Mouse (Mus musculus) urinary bladder, postnatal 10 days (tissue): ENCODE data around the gene Rin3.

ENCODE experiments used
- DNase-seq: peaks from one replicate; pipeline ENCODE4 v3.0.0; 2022; ENCODE audit warnings: low spot score

The Rin3 gene

DNA sequence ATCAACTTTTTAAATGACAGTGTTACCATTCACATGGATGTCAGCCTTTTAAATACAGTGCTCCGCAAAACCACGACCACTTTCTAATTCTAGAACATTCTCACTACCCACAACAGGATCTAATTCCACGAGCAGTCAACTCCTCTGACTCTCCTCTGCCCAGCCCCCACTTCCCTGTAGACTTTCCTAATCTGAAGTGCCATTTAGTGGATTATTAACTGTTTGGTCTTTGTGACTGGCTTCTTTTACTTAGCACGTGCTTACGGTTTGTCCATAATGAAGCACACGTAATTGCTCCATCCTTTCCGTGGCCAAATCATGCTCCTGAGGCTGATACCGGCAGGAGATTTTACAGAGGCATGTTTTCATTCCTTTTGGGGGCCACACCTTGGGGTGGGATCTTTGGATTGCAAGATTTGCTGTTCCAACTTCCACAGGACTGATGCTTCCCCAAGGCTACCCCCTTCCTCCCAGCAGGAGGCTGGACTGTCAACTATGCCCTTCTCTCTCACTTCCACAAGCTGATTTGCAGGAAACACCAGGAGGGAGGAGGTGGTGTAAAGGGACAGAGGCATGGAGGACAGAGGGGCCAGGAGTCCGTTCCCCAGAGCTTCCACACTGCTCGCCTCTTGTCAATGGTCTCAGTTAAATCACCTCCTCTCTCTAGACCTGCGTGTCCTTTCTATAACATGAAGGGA, 139.9 kb downstream of the Rin3 start:
- DNase-seq = no peak

DNA sequence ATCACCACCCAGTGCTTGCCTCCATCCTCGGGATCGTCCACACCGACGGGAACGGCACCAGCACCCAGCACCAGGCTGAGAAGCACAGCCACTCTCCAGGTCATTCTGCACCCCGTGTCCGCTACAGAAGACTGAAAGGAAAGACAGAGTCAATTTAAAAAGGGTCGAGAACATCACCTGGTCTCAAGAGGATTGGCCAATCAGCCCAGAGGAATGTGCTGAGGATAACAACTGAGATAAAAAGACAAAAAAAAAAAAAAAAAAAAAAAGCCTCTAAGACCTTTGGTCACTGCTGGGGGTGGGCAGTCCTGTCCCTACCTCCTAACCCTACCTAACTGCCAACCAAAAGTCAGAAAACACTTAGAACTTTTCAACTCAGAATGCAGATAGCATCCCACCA, 140.8 kb downstream of the Rin3 start:
- no peak for DNase-seq

DNA sequence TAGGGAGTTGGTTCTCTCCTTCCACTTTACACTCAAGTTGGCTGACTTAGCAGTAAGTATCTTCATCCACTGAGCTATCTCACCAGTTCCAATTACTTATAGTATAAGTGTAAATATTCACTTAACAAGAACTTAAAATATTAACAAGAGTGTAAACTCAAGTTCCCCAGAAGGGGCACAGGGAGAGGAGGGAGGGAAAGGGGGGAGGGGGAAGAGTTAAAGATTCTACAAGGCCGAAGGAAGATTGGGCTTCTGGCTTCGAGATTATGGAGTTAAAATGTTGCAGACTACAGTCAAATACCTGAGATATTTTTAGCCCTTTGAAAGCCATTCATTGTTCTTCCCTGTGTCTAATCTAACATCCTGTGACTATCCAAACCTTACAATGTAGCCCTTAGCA, 141.6 kb downstream of the Rin3 start:
- no peak for DNase-seq

GRCm38 (mm10) chr12:102425048-102425578, 142.3 kb downstream of the Rin3 start:
- no peak for DNase-seq

- no peak for DNase-seq
These were observed 143.4 kb downstream of the Rin3 start for GRCm38 (mm10) chr12:102426285-102426684.

GRCm38 (mm10) chr12:102429656-102430055, 146.8 kb downstream of the Rin3 start:
- no peak for DNase-seq

DNA sequence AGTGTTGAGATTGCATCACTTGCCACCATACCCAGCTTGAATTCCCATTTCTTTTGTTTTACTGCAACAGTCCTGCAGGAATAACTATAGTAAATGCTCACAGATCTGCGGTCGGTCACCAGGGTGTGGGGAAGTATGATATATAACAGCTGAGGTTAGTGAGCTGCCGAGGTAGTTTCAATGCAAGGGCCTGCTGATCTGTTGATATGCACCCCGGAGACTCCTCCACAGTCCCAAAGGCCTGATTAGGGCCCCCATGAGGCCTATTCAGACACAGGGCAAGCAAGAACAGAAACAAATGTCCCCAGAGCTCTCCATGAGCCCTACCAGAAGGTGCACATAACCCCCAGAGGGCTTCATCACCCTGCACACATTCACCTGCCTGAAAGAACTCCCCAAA, 147.4 kb downstream of the Rin3 start:
- DNase-seq = no peak

GRCm38 (mm10) chr12:102432238-102432637, 149.4 kb downstream of the Rin3 start:
- DNase-seq = no peak

GRCm38 (mm10) chr12:102434107-102434506, 151.3 kb downstream of the Rin3 start:
- no peak for DNase-seq

DNA sequence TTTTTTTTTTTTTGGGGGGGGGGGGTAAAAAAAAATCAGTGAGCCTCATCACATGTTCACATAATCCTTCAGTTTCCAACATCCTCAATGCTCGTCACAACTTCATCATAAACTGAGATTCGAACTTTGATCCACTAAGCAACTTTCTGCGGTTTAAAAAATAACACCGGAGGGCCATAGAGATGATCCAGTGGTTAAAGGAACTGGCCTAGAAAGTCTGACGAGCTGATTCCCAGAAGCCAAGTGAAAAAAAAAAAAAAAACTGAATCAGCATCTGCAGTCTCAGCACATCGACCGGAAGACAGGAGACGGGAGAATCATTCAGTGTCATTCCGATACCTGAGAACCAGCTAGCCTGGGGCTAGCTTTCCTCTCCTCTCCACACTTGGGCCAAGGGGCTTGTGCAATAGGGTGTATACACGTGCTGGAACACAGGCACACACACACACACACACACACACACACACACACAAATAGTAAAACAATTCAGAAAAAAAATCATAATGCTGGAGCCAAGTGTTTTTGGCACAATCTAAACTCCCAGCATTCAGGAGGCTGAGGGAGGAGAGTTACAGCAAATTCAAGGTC, 154.2 kb downstream of the Rin3 start:
- no peak for DNase-seq

GRCm38 (mm10) chr12:102437952-102438351, 155.1 kb downstream of the Rin3 start:
- DNase-seq = no peak

DNA sequence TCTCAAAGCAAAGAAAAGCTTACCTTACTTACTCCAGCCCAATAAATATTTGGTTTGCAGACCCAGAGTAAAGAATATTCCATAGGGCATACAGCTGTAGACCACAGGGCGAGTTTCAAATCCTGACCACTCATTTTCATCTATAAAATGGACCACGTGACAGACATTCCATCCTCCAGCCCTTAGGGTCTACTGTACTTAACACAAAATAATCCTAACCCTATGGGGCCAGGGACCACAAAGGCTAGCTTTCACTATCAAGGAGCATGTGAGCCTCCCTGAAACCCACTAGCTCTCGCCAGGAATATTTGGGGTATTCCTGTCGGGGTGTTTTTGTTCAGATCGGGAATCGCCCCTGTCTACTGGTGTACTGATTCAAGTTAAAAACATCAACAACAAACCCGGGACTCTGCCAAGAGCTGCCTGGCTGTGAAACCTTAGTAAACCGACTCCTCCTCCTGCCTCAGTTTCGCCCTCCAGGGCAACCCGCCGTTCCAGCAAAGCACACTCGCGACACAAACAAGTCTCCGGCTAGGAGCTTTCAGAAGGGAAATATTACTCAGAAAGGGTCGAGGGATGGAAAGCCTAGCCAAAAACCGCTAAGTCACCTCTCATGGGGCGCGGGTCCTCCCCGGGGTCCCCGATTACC, 156.3 kb downstream of the Rin3 start:
- DNase-seq = no peak

DNA sequence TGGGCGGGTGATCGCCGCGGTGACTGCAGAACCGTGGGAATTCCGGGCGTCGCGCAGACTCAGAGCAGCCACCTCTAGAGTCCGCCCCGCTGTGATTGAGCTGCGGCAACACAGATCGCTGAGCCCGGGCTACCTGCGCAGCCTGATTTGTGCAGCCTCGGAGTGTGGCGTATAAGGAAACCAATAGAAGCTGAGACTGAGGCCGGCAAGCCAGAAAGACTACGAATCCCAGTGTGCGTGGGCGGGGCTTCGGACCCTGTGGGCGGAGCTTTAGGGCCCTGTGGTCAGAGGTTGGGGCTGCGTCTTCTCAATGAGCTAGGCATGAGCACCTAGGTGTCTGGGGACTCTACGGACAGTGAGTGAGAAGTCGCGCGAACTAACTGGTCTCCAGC, 156.8 kb downstream of the Rin3 start, which contains the start of gene Lgmn:
Lgmn (minus strand) TSS at position 182 of the 392 bp plus-strand sequence.
- peak; percentile 92 for DNase-seq
